Mouse (Mus musculus): ENCODE data around the gene Aldh1a2. TPM values are rescaled to one million over a fixed set of nuclear protein-coding genes. Genes with fewer than 3 reads are reported as not detected.

The Aldh1a2 gene
- polyA plus RNA-seq, 1 experiment from 2014 or later = 38.4 TPM

GRCm38 (mm10) chr9:71242412-71242781 lies 26.8 kb downstream of the Aldh1a2 start:
- Histone ChIP-seq H3K4me3 (ENCODE audit: low read depth, low read length) (no peak overlapping the region), H3K9ac (ENCODE audit: low read depth, low read length) (no peak overlapping the region), H3K4me1 (replicated peaks; ENCODE audit: control insufficient read depth, insufficient read depth, low read length) (peaks cover 10% of the 10 kb centered on the region; the same call in 1 of the 2 replicates), H3K4me2 (replicated peaks; ENCODE audit: low read depth) (no peak overlapping the region), H3K27ac (ENCODE audit: low read depth, low read length) (no peak overlapping the region), H3K27me3 (replicated peaks; ENCODE audit: control insufficient read depth, insufficient read depth, low read length) (no peaks in the 10 kb centered on the region), H3K36me3 (ENCODE audit: control insufficient read depth, insufficient read depth) (no peaks in the 10 kb centered on the region), H3K9me3 (ENCODE audit: control insufficient read depth) (no peaks in the 10 kb centered on the region)
- WGBS = 60% methylated on average over 5 of the region's 5 CpGs
- ATAC-seq = no peak
- no peak for TF ChIP-seq CTCF (IDR thresholded peaks at IDR 0.05; ENCODE audit: low read depth)

- Histone ChIP-seq H3K27me3 (replicated peaks; ENCODE audit: control insufficient read depth, insufficient read depth, low read length) (no peaks in the 10 kb centered on the region), H3K4me3 (ENCODE audit: low read depth, low read length) (no peak overlapping the region), H3K4me2 (replicated peaks; ENCODE audit: low read depth) (no peak overlapping the region), H3K4me1 (replicated peaks; ENCODE audit: control insufficient read depth, insufficient read depth, low read length) (no peaks in the 10 kb centered on the region), H3K9me3 (ENCODE audit: control insufficient read depth) (no peaks in the 10 kb centered on the region), H3K9ac (ENCODE audit: low read depth, low read length) (no peak overlapping the region), H3K36me3 (ENCODE audit: control insufficient read depth, insufficient read depth) (no peaks in the 10 kb centered on the region), H3K27ac (ENCODE audit: low read depth, low read length) (no peak overlapping the region)
- no peak for ATAC-seq
- 57% methylated on average over 2 of the region's 2 CpGs for WGBS
- no peak for TF ChIP-seq CTCF (IDR thresholded peaks at IDR 0.05; ENCODE audit: low read depth)
Observed at GRCm38 (mm10) chr9:71254380-71254779, 38.8 kb downstream of the Aldh1a2 start.

- no peak overlapping the region for H3K27ac ChIP-seq (ENCODE audit: low read depth, low read length)
- H3K9me3 ChIP-seq (ENCODE audit: control insufficient read depth) = no peaks in the 10 kb centered on the region
- ATAC-seq = no peak
- H3K27me3 ChIP-seq (replicated peaks; ENCODE audit: control insufficient read depth, insufficient read depth, low read length) = no peaks in the 10 kb centered on the region
- no peak overlapping the region for H3K4me2 ChIP-seq (replicated peaks; ENCODE audit: low read depth)
- TF ChIP-seq CTCF (IDR thresholded peaks at IDR 0.05; ENCODE audit: low read depth) = no peak
- no peaks in the 10 kb centered on the region for H3K4me1 ChIP-seq (replicated peaks; ENCODE audit: control insufficient read depth, insufficient read depth, low read length)
- H3K4me3 ChIP-seq (ENCODE audit: low read depth, low read length) = no peak overlapping the region
- 66% methylated on average over 3 of the region's 3 CpGs for WGBS
- no peaks in the 10 kb centered on the region for H3K36me3 ChIP-seq (ENCODE audit: control insufficient read depth, insufficient read depth)
- no peak overlapping the region for H3K9ac ChIP-seq (ENCODE audit: low read depth, low read length)
Observed at GRCm38 (mm10) chr9:71262711-71263110, 47.1 kb downstream of the Aldh1a2 start.

DNA sequence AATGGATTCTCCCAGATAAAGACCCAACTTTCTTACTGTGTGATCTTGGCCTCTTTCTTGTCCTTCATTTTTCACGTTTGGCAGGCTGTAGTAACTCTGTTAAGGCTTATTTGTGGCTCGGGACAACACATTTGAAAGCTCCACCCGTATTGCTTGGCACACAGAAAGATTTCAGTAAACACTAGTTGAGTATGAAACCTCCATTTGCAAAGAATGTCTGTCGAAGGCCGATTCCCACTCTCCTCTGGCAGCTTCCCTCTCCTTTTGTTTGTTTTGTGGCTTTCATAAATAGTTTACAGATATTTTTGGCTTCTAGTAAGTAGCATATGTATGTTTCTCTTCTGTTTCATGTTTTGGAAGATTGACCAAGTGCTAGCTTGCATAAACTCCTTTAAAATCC lies 54.1 kb downstream of the Aldh1a2 start:
- Histone ChIP-seq H3K4me2 (replicated peaks; ENCODE audit: low read depth) (no peak overlapping the region), H3K4me1 (replicated peaks; ENCODE audit: control insufficient read depth, insufficient read depth, low read length) (no peaks in the 10 kb centered on the region), H3K36me3 (ENCODE audit: control insufficient read depth, insufficient read depth) (no peaks in the 10 kb centered on the region), H3K27ac (ENCODE audit: low read depth, low read length) (no peak overlapping the region), H3K9ac (ENCODE audit: low read depth, low read length) (no peak overlapping the region), H3K9me3 (ENCODE audit: control insufficient read depth) (no peaks in the 10 kb centered on the region), H3K27me3 (replicated peaks; ENCODE audit: control insufficient read depth, insufficient read depth, low read length) (no peaks in the 10 kb centered on the region), H3K4me3 (ENCODE audit: low read depth, low read length) (no peak overlapping the region)
- no peak for TF ChIP-seq CTCF (IDR thresholded peaks at IDR 0.05; ENCODE audit: low read depth)
- 53% methylated on average over 5 of the region's 5 CpGs for WGBS
- no peak for ATAC-seq

DNA sequence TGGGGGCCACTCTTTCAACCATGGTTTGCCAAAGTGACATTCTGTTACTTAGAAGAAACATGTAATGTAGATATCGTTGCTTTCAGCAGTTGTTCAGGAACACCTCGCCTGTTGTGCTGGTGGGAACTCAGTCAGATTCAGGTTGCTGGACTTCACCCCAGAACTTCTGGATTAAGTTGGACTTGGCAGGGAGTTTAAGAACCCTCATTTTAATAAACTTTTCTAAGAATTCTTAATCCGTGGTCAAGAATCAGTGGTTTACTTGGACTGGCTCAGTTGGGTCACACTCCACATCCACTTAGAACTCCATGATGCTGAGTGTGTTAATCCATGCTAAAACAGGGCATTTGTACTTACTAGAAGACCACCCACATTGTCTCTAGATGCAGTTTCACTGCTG lies 54.6 kb downstream of the Aldh1a2 start:
- Histone ChIP-seq H3K9ac (ENCODE audit: low read depth, low read length) (no peak overlapping the region), H3K4me1 (replicated peaks; ENCODE audit: control insufficient read depth, insufficient read depth, low read length) (no peaks in the 10 kb centered on the region), H3K27ac (ENCODE audit: low read depth, low read length) (no peak overlapping the region), H3K4me3 (ENCODE audit: low read depth, low read length) (no peak overlapping the region), H3K27me3 (replicated peaks; ENCODE audit: control insufficient read depth, insufficient read depth, low read length) (no peaks in the 10 kb centered on the region), H3K9me3 (ENCODE audit: control insufficient read depth) (no peaks in the 10 kb centered on the region), H3K4me2 (replicated peaks; ENCODE audit: low read depth) (no peak overlapping the region), H3K36me3 (ENCODE audit: control insufficient read depth, insufficient read depth) (no peaks in the 10 kb centered on the region)
- WGBS = 72% methylated on average over 3 of the region's 3 CpGs
- no peak for TF ChIP-seq CTCF (IDR thresholded peaks at IDR 0.05; ENCODE audit: low read depth)
- ATAC-seq = no peak

DNA sequence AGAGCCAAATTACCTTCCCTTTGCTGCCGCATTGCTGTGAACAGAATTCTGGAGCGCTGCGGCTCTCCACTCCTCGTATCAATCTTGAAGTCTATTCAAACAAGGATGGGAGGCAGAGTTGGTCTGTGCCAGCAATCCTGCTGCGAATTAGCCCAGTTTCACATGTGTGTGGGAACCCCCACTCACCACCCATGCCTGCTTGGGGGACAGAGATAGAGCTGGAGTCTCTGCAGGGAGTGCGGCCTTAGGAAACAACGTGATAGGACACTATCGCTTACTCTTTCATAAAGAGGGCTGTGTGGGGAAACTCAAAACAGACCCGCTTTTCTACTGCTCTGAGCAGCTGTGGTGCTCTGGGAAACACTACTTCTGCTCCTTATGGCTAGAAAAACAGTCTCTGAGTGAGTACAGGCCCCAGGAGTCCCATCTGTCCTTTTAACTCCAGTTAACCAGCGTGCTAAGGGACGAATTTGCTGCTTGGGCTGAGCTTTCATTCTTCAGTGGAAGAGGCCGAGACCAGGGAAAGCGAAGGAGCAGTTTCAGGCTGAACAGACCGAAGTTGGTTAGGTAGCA lies 60.6 kb downstream of the Aldh1a2 start:
- TF ChIP-seq CTCF (IDR thresholded peaks at IDR 0.05; ENCODE audit: low read depth) = no peak
- WGBS = 80% methylated on average over 14 of the region's 14 CpGs

GRCm38 (mm10) chr9:71278741-71279140 lies 63.2 kb downstream of the Aldh1a2 start:
- no peaks in the 10 kb centered on the region for H3K9me3 ChIP-seq (ENCODE audit: control insufficient read depth)
- H3K4me3 ChIP-seq (ENCODE audit: low read depth, low read length) = no peak overlapping the region
- WGBS = 86% methylated on average over 4 of the region's 4 CpGs
- H3K9ac ChIP-seq (ENCODE audit: low read depth, low read length) = no peak overlapping the region
- H3K27ac ChIP-seq (ENCODE audit: low read depth, low read length) = no peak overlapping the region
- H3K4me1 ChIP-seq (replicated peaks; ENCODE audit: control insufficient read depth, insufficient read depth, low read length) = no peaks in the 10 kb centered on the region
- no peaks in the 10 kb centered on the region for H3K36me3 ChIP-seq (ENCODE audit: control insufficient read depth, insufficient read depth)
- no peaks in the 10 kb centered on the region for H3K27me3 ChIP-seq (replicated peaks; ENCODE audit: control insufficient read depth, insufficient read depth, low read length)
- no peak for ATAC-seq
- H3K4me2 ChIP-seq (replicated peaks; ENCODE audit: low read depth) = no peak overlapping the region
- TF ChIP-seq CTCF (IDR thresholded peaks at IDR 0.05; ENCODE audit: low read depth) = no peak

More for the DNA sequence above, 60.6 kb downstream of the Aldh1a2 start:
- no peak overlapping the region for H3K27ac ChIP-seq (ENCODE audit: low read depth, low read length)
- H3K9me3 ChIP-seq (ENCODE audit: control insufficient read depth) = no peaks in the 10 kb centered on the region
- no peaks in the 10 kb centered on the region for H3K36me3 ChIP-seq (ENCODE audit: control insufficient read depth, insufficient read depth)
- H3K4me1 ChIP-seq (replicated peaks; ENCODE audit: control insufficient read depth, insufficient read depth, low read length) = no peaks in the 10 kb centered on the region
- H3K4me2 ChIP-seq (replicated peaks; ENCODE audit: low read depth) = no peak overlapping the region
- no peak overlapping the region for H3K4me3 ChIP-seq (ENCODE audit: low read depth, low read length)
- no peak overlapping the region for H3K9ac ChIP-seq (ENCODE audit: low read depth, low read length)
- no peaks in the 10 kb centered on the region for H3K27me3 ChIP-seq (replicated peaks; ENCODE audit: control insufficient read depth, insufficient read depth, low read length)
- ATAC-seq = no peak

Data from intestine, postnatal 0 days (tissue).